Mouse (Mus musculus) heart, adult 18-20 months (tissue): Measurements from ENCODE around the gene Ptgr1. TPM values are rescaled to one million over a fixed set of nuclear protein-coding genes. Genes with fewer than 3 reads are reported as not detected.

Experiments
- DNase-seq, 2 experiments: peaks; one replicate each; pipeline ENCODE4 v3.0.0; 2021 to 2022; ENCODE audit warnings: mixed read lengths in 1 of 2
- total RNA-seq, 2 experiments: library from RNA; stranded (reverse); gene quantifications; 2 replicates each; pipeline ENCODE4 v1.2.3; 2021

Ptgr1 gene
- total RNA-seq, 2 experiments from 2014 or later, result 3.0 to 3.7 TPM

DNA sequence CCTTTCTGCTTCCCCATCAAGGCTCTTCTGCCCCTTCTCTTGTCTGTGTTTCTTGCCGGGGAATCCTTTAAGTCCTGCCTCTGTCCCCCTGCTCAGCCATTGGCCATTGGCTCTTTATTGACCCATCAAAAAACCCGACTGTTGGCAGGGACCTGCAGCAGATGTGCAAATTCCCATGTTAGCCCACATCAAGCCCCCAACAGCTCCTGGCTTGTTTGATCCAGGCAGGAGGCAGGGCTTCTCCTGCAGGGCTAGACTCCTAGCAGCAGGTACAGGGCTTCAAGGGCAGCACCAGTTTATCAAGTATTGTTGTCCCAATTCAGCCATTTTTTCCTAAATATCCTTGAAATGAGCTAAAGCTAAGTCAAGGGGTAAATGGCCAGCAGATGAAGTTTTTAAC is 60.8 kb downstream of the Ptgr1 start:
- no peak for DNase-seq

DNA sequence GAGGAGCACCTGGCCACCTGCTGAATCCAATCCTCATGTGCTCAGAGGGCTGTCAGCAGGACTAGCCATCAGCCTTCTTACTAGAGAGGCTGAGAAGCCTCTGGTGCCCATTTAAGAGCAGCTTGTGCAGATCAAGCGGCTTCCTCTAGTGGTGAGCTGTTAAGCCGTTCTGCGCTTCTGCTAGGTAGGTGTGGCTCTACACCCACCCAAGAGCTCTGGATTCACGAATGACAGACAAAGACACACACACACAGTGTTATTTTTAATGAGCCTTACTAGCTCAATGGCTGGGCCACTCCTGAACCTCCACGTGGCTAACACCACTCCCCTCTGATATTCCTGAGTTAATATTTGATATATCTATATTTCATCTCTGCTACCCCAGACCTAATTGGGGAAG is 61.3 kb downstream of the Ptgr1 start:
- no peak for DNase-seq

- no peak for DNase-seq
Measured at GRCm38 (mm10) chr4:58923933-58924332, 63.0 kb downstream of the Ptgr1 start.

Other genes with a start within 250 kb of the Ptgr1 start
- not detected for gene Olfr267, start 199.4 kb downstream of the Ptgr1 start, total RNA-seq
- gene Ecpas, start 74.4 kb downstream of the Ptgr1 start, total RNA-seq, result 100 to 1,000 TPM; 205 to 221 TPM
- under 1 TPM; 0.15 to 0.39 TPM for gene Zkscan16, start 43.5 kb downstream of the Ptgr1 start, total RNA-seq
- 10 to 100 TPM; 19.8 to 22.3 TPM for gene Dnajc25, start 7.9 kb upstream of the Ptgr1 start, total RNA-seq
- 1 to 10 TPM; 4.2 to 4.4 TPM for gene Gm20503, start 16.1 kb upstream of the Ptgr1 start, total RNA-seq
- gene Gng10, start 48.0 kb upstream of the Ptgr1 start, total RNA-seq, result 10 to 100 TPM; 13.4 to 15.5 TPM
- not detected for gene AI481877, start 151.9 kb upstream of the Ptgr1 start, total RNA-seq
- 10 to 100 TPM; 11.7 to 14.6 TPM for gene Ugcg, start 202.1 kb upstream of the Ptgr1 start, total RNA-seq